Mouse (Mus musculus) embryonic facial prominence, embryonic 11.5 days (tissue): ENCODE data around the gene Polr2i. TPM values are rescaled to one million over a fixed set of nuclear protein-coding genes. Genes with fewer than 3 reads are reported as not detected.
A peak's percentile ranks its signal among the peaks of the same experiment; 100 is the strongest.
"Not testable (repeated sequence)": the region's sequence is repeated elsewhere in the genome, so short reads cannot be mapped to it uniquely, and the experiment has no call there.

Experiments used
- ATAC-seq: fragments of 200-750 bp; cut with Nextera tagmentation; replicated peaks from 2 replicates; pipeline ENCODE4 v1.8.0; 2017; ENCODE audit warnings: low read depth; ENCODE audit not compliant: insufficient number of reproducible peaks, low FRiP score, low TSS enrichment
- DNase-seq: peaks from one replicate; pipeline ENCODE4 v3.0.0-alpha.2; 2015; ENCODE audit warnings: low spot score
- H3K27ac ChIP-seq: fragments of 300-500 bp; sonication (generic); replicated peaks from 2 replicates; pipeline ENCODE4 v1.5.1; 2014; ENCODE audit warnings: mild to moderate bottlenecking, low read depth, low read length, control low read depth
- H3K27me3 ChIP-seq: fragments of 300-500 bp; sonication (generic); 2 replicates; pipeline ENCODE4 v1.6.1; 2014; ENCODE audit warnings: mild to moderate bottlenecking, low read length, moderate library complexity, mixed read lengths; ENCODE audit not compliant: control insufficient read depth, insufficient read depth
- H3K36me3 ChIP-seq: fragments of 300-500 bp; sonication (generic); replicated peaks from 2 replicates; pipeline ENCODE4 v1.6.1; 2014; ENCODE audit warnings: low read depth, mild to moderate bottlenecking, low read length, moderate library complexity, mixed read lengths; ENCODE audit not compliant: control insufficient read depth, insufficient read depth
- H3K4me1 ChIP-seq: fragments of 300-500 bp; sonication (generic); 2 replicates; pipeline ENCODE4 v1.6.1; 2014; ENCODE audit warnings: low read length, mixed read lengths; ENCODE audit not compliant: control insufficient read depth, insufficient read depth
- H3K4me2 ChIP-seq: fragments of 300-500 bp; sonication (generic); 2 replicates; pipeline ENCODE4 v1.6.1; 2014; ENCODE audit warnings: low read depth, mild to moderate bottlenecking, control low read depth, low read length, moderate library complexity
- H3K4me3 ChIP-seq: fragments of 300-500 bp; sonication (generic); 2 replicates; pipeline ENCODE4 v1.5.1; 2014; ENCODE audit warnings: low read depth, low read length, control low read depth
- H3K9ac ChIP-seq: fragments of 300-500 bp; sonication (generic); replicated peaks from 2 replicates; pipeline ENCODE4 v1.6.1; 2014; ENCODE audit warnings: mild to moderate bottlenecking, control low read depth, low read length
- H3K9me3 ChIP-seq: fragments of 300-500 bp; sonication (generic); replicated peaks from 2 replicates; pipeline ENCODE4 v1.6.1; 2016; ENCODE audit warnings: mild to moderate bottlenecking, low read length, inconsistent platforms, mixed read lengths; ENCODE audit not compliant: control insufficient read depth
- WGBS: fragments of 180-500 bp; shearing (Covaris S2); extraction: QIAGEN DNeasy Blood & Tissue Kit; methylation state at CpG from one replicate; pipeline ENCODE4 v1.1.7; 2014; 5-methylcytosine and 5-hydroxymethylcytosine counted together
- polyA plus RNA-seq: library from polyadenylated mRNA; unstranded; fragments of >200 nt; fragmentation: Nextera tagmentation; extraction: Ambion mirVana; gene quantifications from 2 replicates; pipeline ENCODE4 v1.2.1, GENCODE M21; 2014

Gene Polr2i
- polyA plus RNA-seq, 1 experiment from 2014 or later, result 166 TPM

DNA sequence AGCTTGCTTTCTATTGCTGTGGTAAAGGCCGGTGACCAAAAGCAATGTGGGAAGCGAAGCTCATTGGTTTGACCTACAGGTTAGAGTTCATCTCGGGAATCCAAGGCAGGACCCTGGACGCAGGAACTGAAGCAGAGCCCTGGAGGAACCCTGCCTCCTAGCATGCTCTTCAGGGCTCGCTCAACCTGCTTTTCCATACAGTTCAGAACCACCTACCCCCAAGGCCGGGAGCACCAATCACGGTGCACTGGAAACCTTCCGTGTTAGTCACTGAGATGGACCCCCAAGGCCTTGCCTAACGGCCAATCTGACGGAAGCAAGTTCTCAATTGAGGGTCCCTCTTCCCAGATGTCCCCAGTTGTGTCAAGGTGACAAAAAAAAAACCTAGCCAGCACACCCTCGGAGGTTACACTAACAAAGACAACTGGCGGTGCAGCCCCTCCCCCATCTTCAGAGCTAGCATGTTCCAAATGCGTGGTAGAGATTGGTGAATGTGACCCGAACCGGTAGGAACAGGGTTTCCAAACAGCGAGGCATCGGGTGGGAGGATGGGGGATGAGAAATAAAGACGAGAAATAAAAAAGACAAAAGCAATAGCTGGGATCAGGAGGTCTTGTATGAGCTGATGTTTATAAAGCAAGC lies 32.1 kb upstream of the Polr2i start:
- no peak overlapping the region for H3K4me3 ChIP-seq
- H3K36me3 ChIP-seq, result no peaks in the 10 kb centered on the region
- H3K27me3 ChIP-seq, result no peaks in the 10 kb centered on the region
- no peak overlapping the region for H3K9ac ChIP-seq
- WGBS, result 78% methylated on average over 18 of the region's 18 CpGs
- H3K4me1 ChIP-seq, result no peaks in the 10 kb centered on the region
- no peak overlapping the region for H3K4me2 ChIP-seq
- H3K9me3 ChIP-seq, result no peaks in the 10 kb centered on the region
- ATAC-seq (no peak), DNase-seq (no peak)
- H3K27ac ChIP-seq, result no peak overlapping the region

DNA sequence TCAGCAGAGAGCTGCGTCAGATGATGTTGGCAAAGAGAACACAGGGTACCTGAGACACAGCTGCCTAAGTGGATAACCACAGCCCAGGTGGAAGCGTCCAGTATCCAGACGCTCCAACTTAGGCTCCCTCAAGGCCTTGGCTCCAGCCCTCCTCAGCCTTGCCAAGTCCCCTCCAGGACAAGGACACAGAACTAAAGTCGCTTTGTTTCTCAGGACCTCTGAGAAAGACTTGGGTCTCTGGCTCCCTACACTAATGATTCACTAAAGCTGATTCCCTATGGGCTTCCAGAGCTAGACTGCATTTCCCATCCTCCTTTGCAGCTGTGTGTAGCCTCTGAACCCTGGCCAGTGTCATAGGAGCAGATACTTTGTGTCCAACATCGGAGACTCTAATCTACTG lies 31.5 kb upstream of the Polr2i start:
- ATAC-seq (no peak), DNase-seq (no peak)
- Histone ChIP-seq H3K9ac (no peak overlapping the region), H3K27ac (no peak overlapping the region), H3K4me3 (no peak overlapping the region), H3K4me2 (no peak overlapping the region), H3K9me3 (no peaks in the 10 kb centered on the region), H3K36me3 (no peaks in the 10 kb centered on the region), H3K27me3 (no peaks in the 10 kb centered on the region), H3K4me1 (no peaks in the 10 kb centered on the region)
- WGBS, result 72% methylated on average over 5 of the region's 5 CpGs

DNA sequence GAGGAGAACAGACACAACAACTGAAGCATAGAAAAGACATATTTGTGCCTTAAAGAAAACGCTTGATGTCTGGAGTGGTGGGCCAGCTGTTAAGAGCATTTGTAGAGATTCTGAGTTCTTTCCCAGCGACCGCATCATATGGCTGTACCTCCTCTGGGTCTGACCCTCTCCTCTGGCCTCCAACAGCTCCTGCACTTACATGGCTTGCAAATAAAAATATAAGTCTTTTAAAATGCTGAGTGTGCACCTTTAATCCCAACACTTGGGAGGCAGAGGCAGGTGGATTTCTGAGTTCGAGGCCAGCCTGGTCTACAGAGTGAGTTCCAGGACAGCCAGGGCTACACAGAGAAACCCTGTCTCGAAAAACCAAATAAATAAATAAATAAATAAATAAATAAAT lies 31.1 kb upstream of the Polr2i start:
- not testable (repeated sequence) for H3K4me3 ChIP-seq, H3K4me2 ChIP-seq, H3K27ac ChIP-seq, ATAC-seq, H3K27me3 ChIP-seq, H3K9me3 ChIP-seq, H3K4me1 ChIP-seq, H3K36me3 ChIP-seq, DNase-seq, H3K9ac ChIP-seq
- 85% methylated on average over 5 of the region's 5 CpGs for WGBS

DNA sequence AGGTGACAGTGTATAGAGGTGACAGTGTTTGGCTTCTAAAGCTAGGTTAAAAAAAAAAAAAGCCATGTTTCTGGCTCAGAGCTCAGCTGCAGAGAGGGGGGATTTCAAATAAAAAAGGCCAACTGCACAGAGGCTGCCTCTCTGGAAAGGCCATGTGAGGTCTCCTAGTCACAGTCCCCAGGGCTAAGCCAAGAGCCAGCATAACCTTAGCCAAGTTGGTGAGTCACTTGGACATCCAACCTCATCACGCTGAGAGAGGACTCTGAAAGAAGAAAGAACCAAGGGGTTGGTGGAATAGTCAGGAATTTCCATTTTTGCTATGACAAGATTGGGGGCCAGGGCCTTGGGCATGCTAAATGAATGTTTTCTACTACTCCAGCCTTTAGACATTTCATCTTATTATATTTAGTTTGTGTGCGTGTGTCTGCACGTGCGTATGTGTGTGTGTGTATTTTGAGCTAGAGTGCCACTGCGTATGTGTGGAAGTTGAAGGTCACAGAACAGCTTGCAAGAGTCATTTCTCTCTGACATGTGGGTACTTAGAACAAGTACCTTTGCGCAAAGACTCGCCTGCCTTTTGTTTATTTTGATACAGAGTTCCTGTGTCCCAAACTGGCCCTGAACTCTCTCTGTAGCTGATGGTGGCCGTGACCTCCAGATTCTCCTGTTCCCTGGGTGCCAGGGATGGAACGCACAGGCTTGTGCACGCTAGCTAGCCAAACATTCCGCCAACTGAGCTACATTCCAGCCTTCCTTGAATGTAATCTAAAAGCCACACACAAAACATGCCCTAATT lies 28.7 kb upstream of the Polr2i start:
- no peaks in the 10 kb centered on the region for H3K9me3 ChIP-seq
- DNase-seq, result no peak
- ATAC-seq, result no peak
- WGBS, result 70% methylated on average over 11 of the region's 11 CpGs
- no peaks in the 10 kb centered on the region for H3K27me3 ChIP-seq
- no peak overlapping the region for H3K4me3 ChIP-seq
- H3K36me3 ChIP-seq, result no peaks in the 10 kb centered on the region
- H3K27ac ChIP-seq, result no peak overlapping the region
- no peak overlapping the region for H3K9ac ChIP-seq
- H3K4me1 ChIP-seq, result no peaks in the 10 kb centered on the region
- no peak overlapping the region for H3K4me2 ChIP-seq

DNA sequence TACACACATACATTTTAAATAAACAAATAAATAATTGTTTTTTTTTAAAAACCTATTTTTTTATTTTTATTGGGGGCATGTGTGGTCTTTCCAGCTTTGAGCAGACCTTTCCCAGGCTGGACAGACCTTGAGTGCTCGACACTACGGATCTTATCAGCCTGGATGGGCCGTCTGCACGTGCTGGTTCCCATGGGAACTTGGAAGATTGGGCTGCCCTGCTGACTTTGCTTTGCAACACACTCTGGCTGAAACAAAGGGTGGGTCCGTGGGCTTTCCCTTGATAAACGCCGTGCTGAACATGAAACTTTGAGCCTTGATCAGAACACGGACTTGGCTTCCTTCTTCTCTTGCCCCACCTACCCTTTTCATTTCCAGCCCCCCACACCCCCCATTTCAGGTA lies 27.4 kb upstream of the Polr2i start:
- Histone ChIP-seq H3K36me3 (no peaks in the 10 kb centered on the region), H3K27ac (no peak overlapping the region), H3K4me2 (no peak overlapping the region), H3K9ac (no peak overlapping the region), H3K9me3 (no peaks in the 10 kb centered on the region), H3K27me3 (no peaks in the 10 kb centered on the region), H3K4me3 (no peak overlapping the region), H3K4me1 (no peaks in the 10 kb centered on the region)
- DNase-seq (no peak), ATAC-seq (no peak)
- WGBS, result 55% methylated on average over 8 of the region's 8 CpGs

DNA sequence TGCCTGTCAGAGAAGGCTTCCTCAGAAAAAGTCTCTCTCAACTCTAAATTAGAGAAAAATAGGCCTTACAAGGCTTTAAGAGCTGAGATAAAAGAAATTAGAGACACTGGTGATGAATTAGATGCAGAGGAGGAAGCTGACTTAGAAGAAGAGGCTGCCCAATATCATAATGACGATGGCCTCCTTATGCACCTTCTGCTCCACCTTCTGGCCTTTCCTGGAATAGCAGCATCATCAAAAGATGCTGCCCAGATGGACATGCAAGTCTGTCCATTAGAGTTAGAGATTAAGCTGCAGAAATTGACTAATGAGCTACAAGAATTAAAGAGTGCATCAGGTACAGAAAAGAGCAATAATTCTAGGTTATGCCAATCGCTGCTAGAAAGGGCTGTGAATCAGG lies 26.4 kb upstream of the Polr2i start:
- H3K36me3 ChIP-seq, result no peaks in the 10 kb centered on the region
- peak; percentile 70 for DNase-seq
- 6% methylated on average over 2 of the region's 2 CpGs for WGBS
- no peaks in the 10 kb centered on the region for H3K4me1 ChIP-seq
- ATAC-seq, result no peak
- H3K4me3 ChIP-seq, result no peak overlapping the region
- no peak overlapping the region for H3K27ac ChIP-seq
- no peaks in the 10 kb centered on the region for H3K27me3 ChIP-seq
- H3K4me2 ChIP-seq, result no peak overlapping the region
- H3K9me3 ChIP-seq, result no peaks in the 10 kb centered on the region
- H3K9ac ChIP-seq, result no peak overlapping the region

DNA sequence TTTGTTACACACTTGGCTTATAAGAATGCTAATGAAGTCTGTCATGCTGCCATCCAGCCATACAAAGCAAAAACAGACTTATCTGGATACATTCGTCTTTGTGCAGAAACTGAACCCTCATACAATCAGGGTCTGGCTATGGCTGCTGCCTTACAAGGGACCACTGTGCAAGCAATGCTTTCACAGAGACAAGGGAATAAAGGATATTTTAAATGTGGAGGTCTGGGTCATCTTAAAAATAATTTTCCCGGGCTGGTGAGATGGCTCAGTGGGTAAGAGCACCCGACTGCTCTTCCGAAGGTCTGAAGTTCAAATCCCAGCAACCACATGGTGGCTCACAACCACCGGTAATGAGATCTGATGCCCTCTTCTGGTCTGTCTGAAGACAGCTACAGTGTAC lies 25.4 kb upstream of the Polr2i start:
- not testable (repeated sequence) for H3K9me3 ChIP-seq, H3K4me1 ChIP-seq, H3K36me3 ChIP-seq, DNase-seq, H3K4me3 ChIP-seq, H3K4me2 ChIP-seq, H3K27ac ChIP-seq, H3K9ac ChIP-seq, ATAC-seq, H3K27me3 ChIP-seq
- 58% methylated on average over 5 of the region's 5 CpGs for WGBS

DNA sequence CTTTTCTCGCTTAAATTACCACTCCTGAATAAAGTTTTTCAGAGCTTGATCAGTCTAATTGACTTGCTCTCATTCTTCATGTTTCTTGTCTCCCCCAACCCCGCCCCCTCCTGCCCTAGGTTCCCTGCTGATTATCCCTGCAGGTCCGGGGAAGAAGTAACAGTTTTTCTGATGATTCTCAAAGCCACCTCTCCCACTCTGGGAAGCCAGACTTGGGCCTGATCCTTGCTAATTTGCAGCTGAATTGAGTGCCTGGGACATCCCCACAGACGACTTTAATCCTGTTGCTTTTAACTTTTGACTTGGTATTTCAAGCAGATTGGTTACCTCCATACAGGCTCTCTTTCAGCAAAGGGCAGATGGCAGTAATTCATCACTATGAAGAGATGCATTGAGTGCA lies 20.7 kb upstream of the Polr2i start:
- H3K9ac ChIP-seq, result no peak overlapping the region
- H3K4me2 ChIP-seq, result no peak overlapping the region
- no peaks in the 10 kb centered on the region for H3K27me3 ChIP-seq
- no peaks in the 10 kb centered on the region for H3K4me1 ChIP-seq
- H3K36me3 ChIP-seq, result no peaks in the 10 kb centered on the region
- 24% methylated on average over 4 of the region's 4 CpGs for WGBS
- ATAC-seq (no peak), DNase-seq (no peak)
- H3K9me3 ChIP-seq, result no peaks in the 10 kb centered on the region
- H3K4me3 ChIP-seq, result no peak overlapping the region
- no peak overlapping the region for H3K27ac ChIP-seq
